Mouse (Mus musculus) thymus, postnatal 14 days (tissue): Measurements from ENCODE around the gene Lta.

Experiments used
- DNase-seq: peaks from one replicate; pipeline ENCODE4 v3.0.0; 2021

Lta gene

GRCm38 (mm10) chr17:35205380-35205769 is 224 bp upstream of the Lta start:
- no peak for DNase-seq

GRCm38 (mm10) chr17:35202442-35202841 is 2.7 kb downstream of the Lta start:
- no peak for DNase-seq

GRCm38 (mm10) chr17:35201787-35202186 is 3.4 kb downstream of the Lta start, which contains the start of gene Tnf:
TSS of gene Tnf (minus strand) at chr17:35202007.
- peak; percentile 75 for DNase-seq

GRCm38 (mm10) chr17:35201128-35201527 is 4.0 kb downstream of the Lta start:
- DNase-seq, result peak; percentile 45

- DNase-seq, result peak; percentile 87
Measured at GRCm38 (mm10) chr17:35200398-35200797, 4.8 kb downstream of the Lta start.

GRCm38 (mm10) chr17:35198946-35199345 is 6.2 kb downstream of the Lta start:
- no peak for DNase-seq

- DNase-seq, result peak; percentile 16
Measured at GRCm38 (mm10) chr17:35198029-35198428, 7.1 kb downstream of the Lta start.

GRCm38 (mm10) chr17:35197126-35197525 is 8.0 kb downstream of the Lta start:
- DNase-seq, result peak; percentile 45

GRCm38 (mm10) chr17:35196321-35196641 is 8.9 kb downstream of the Lta start:
- DNase-seq, result peak; percentile 51

GRCm38 (mm10) chr17:35195631-35196320 is 9.4 kb downstream of the Lta start:
- DNase-seq, result peak; percentile 99

- peak; percentile 49 for DNase-seq
Measured at GRCm38 (mm10) chr17:35194844-35195630, 10.1 kb downstream of the Lta start.

- DNase-seq, result peak; percentile 94
Measured at GRCm38 (mm10) chr17:35193881-35194843, 11.0 kb downstream of the Lta start, which contains the start of gene Ltb. TSS of gene Ltb (plus strand) at chr17:35194439.

- peak; percentile 18 for DNase-seq
Measured at GRCm38 (mm10) chr17:35192924-35193323, 12.2 kb downstream of the Lta start.

- peak; percentile 20 for DNase-seq
Measured at GRCm38 (mm10) chr17:35191723-35192122, 13.4 kb downstream of the Lta start.

- peak; percentile 69 for DNase-seq
Measured at GRCm38 (mm10) chr17:35190096-35190495, 15.1 kb downstream of the Lta start.

GRCm38 (mm10) chr17:35189186-35189585 is 16.0 kb downstream of the Lta start:
- DNase-seq, result peak; percentile 33

GRCm38 (mm10) chr17:35187959-35188610 is 17.1 kb downstream of the Lta start, which contains the start of gene Lst1:
TSS of gene Lst1 (minus strand) at chr17:35188439.
- DNase-seq, result peak; percentile 25

GRCm38 (mm10) chr17:35187345-35187744 is 17.8 kb downstream of the Lta start:
- no peak for DNase-seq

GRCm38 (mm10) chr17:35186681-35187080 is 18.5 kb downstream of the Lta start:
- DNase-seq, result peak; percentile 80

- peak; percentile 93 for DNase-seq
Measured at GRCm38 (mm10) chr17:35185639-35186611, 19.2 kb downstream of the Lta start.

- no peak for DNase-seq
Measured at GRCm38 (mm10) chr17:35180093-35180492, 25.1 kb downstream of the Lta start.
